Mouse (Mus musculus): ENCODE results near the gene Ccdc8. TPM values are rescaled to one million over a fixed set of nuclear protein-coding genes. Genes with fewer than 3 reads are reported as not detected.

Ccdc8 gene
- polyA plus RNA-seq, 1 experiment from 2014 or later: 24.7 TPM

- H3K9ac ChIP-seq (ENCODE audit: low read depth, low read length): peak overlapping the region; percentile 90; the same call in 1 of the 2 replicates
- WGBS: 70% methylated on average over 4 of the region's 4 CpGs
- H3K27ac ChIP-seq (replicated peaks; ENCODE audit: low read depth, low read length): no peak overlapping the region
- no peaks in the 10 kb centered on the region for H3K27me3 ChIP-seq (replicated peaks; ENCODE audit: control insufficient read depth, insufficient read depth, low read length)
- peak overlapping the region; percentile 82 for H3K4me2 ChIP-seq (ENCODE audit: low read depth, low read length)
- no peak for DNase-seq (ENCODE audit: low spot score)
- no peak for ATAC-seq (ENCODE audit: low read depth)
- H3K4me1 ChIP-seq (ENCODE audit: control insufficient read depth, insufficient read depth, low read length): peaks cover 13% of the 10 kb centered on the region
- no peaks in the 10 kb centered on the region for H3K9me3 ChIP-seq (ENCODE audit: control insufficient read depth, low read length)
- H3K4me3 ChIP-seq (ENCODE audit: low read depth, low read length): no peak overlapping the region; the same call in 1 of the 2 replicates
- H3K36me3 ChIP-seq (ENCODE audit: control insufficient read depth, insufficient read depth, low read length): peaks cover 35% of the 10 kb centered on the region
Observed at GRCm38 (mm10) chr7:17025505-17025894, 33.0 kb downstream of the Ccdc8 start.

GRCm38 (mm10) chr7:17025896-17026622, 33.6 kb downstream of the Ccdc8 start:
- WGBS: 52% methylated on average over 9 of the region's 9 CpGs
- Histone ChIP-seq H3K9ac (ENCODE audit: low read depth, low read length) (peak overlapping the region; percentile 90), H3K4me3 (ENCODE audit: low read depth, low read length) (peak overlapping the region; percentile 88), H3K4me2 (ENCODE audit: low read depth, low read length) (peak overlapping the region; percentile 82), H3K27me3 (replicated peaks; ENCODE audit: control insufficient read depth, insufficient read depth, low read length) (no peaks in the 10 kb centered on the region), H3K9me3 (ENCODE audit: control insufficient read depth, low read length) (no peaks in the 10 kb centered on the region), H3K4me1 (ENCODE audit: control insufficient read depth, insufficient read depth, low read length) (peaks cover 13% of the 10 kb centered on the region), H3K36me3 (ENCODE audit: control insufficient read depth, insufficient read depth, low read length) (peaks cover 33% of the 10 kb centered on the region), H3K27ac (replicated peaks; ENCODE audit: low read depth, low read length) (no peak overlapping the region)
- DNase-seq (ENCODE audit: low spot score) (no peak), ATAC-seq (ENCODE audit: low read depth) (no peak)

GRCm38 (mm10) chr7:17026710-17027587, 34.4 kb downstream of the Ccdc8 start:
- peak overlapping the region; percentile 90 for H3K9ac ChIP-seq (ENCODE audit: low read depth, low read length)
- H3K4me3 ChIP-seq (ENCODE audit: low read depth, low read length): peak overlapping the region; percentile 88
- ATAC-seq (ENCODE audit: low read depth): peak; percentile 60
- H3K27me3 ChIP-seq (replicated peaks; ENCODE audit: control insufficient read depth, insufficient read depth, low read length): no peaks in the 10 kb centered on the region
- H3K27ac ChIP-seq (replicated peaks; ENCODE audit: low read depth, low read length): peak overlapping the region; percentile 79
- H3K4me2 ChIP-seq (ENCODE audit: low read depth, low read length): peak overlapping the region; percentile 82
- no peaks in the 10 kb centered on the region for H3K9me3 ChIP-seq (ENCODE audit: control insufficient read depth, low read length)
- DNase-seq (ENCODE audit: low spot score): peak; percentile 77
- peaks cover 29% of the 10 kb centered on the region for H3K36me3 ChIP-seq (ENCODE audit: control insufficient read depth, insufficient read depth, low read length)
- WGBS: 3% methylated on average over 24 of the region's 24 CpGs
- H3K4me1 ChIP-seq (ENCODE audit: control insufficient read depth, insufficient read depth, low read length): peaks cover 13% of the 10 kb centered on the region

- Histone ChIP-seq H3K9me3 (ENCODE audit: control insufficient read depth, low read length) (no peaks in the 10 kb centered on the region), H3K27me3 (replicated peaks; ENCODE audit: control insufficient read depth, insufficient read depth, low read length) (no peaks in the 10 kb centered on the region), H3K4me3 (ENCODE audit: low read depth, low read length) (peak within 1 kb of the TSS; percentile 88), H3K36me3 (ENCODE audit: control insufficient read depth, insufficient read depth, low read length) (peaks cover 29% of the 10 kb centered on the region), H3K4me2 (ENCODE audit: low read depth, low read length) (peak within 1 kb of the TSS; percentile 82), H3K27ac (replicated peaks; ENCODE audit: low read depth, low read length) (peak within 1 kb of the TSS; percentile 79), H3K9ac (ENCODE audit: low read depth, low read length) (peak within 1 kb of the TSS; percentile 90), H3K4me1 (ENCODE audit: control insufficient read depth, insufficient read depth, low read length) (peaks cover 13% of the 10 kb centered on the region)
- ATAC-seq (ENCODE audit: low read depth) (peak; percentile 86), DNase-seq (ENCODE audit: low spot score) (peak; percentile 96)
- 0% methylated on average over 36 of the region's 58 CpGs for WGBS
Observed at GRCm38 (mm10) chr7:17027588-17028343, 35.3 kb downstream of the Ccdc8 start, which contains the start of gene Ppp5c. TSS of gene Ppp5c (minus strand) at chr7:17027924.

GRCm38 (mm10) chr7:17028923-17029322, 36.4 kb downstream of the Ccdc8 start:
- Histone ChIP-seq H3K9ac (ENCODE audit: low read depth, low read length) (no peak overlapping the region), H3K36me3 (ENCODE audit: control insufficient read depth, insufficient read depth, low read length) (peaks cover 30% of the 10 kb centered on the region), H3K27me3 (replicated peaks; ENCODE audit: control insufficient read depth, insufficient read depth, low read length) (no peaks in the 10 kb centered on the region), H3K4me1 (ENCODE audit: control insufficient read depth, insufficient read depth, low read length) (peaks cover 13% of the 10 kb centered on the region), H3K27ac (replicated peaks; ENCODE audit: low read depth, low read length) (no peak overlapping the region), H3K4me3 (ENCODE audit: low read depth, low read length) (no peak overlapping the region), H3K9me3 (ENCODE audit: control insufficient read depth, low read length) (no peaks in the 10 kb centered on the region), H3K4me2 (ENCODE audit: low read depth, low read length) (no peak overlapping the region)
- no peak for ATAC-seq (ENCODE audit: low read depth)
- WGBS: 71% methylated on average over 7 of the region's 7 CpGs
- DNase-seq (ENCODE audit: low spot score): no peak

GRCm38 (mm10) chr7:17030239-17030638, 37.7 kb downstream of the Ccdc8 start:
- H3K27me3 ChIP-seq (replicated peaks; ENCODE audit: control insufficient read depth, insufficient read depth, low read length): no peaks in the 10 kb centered on the region
- no peak overlapping the region for H3K27ac ChIP-seq (replicated peaks; ENCODE audit: low read depth, low read length)
- H3K9ac ChIP-seq (ENCODE audit: low read depth, low read length): no peak overlapping the region
- peaks cover 43% of the 10 kb centered on the region for H3K36me3 ChIP-seq (ENCODE audit: control insufficient read depth, insufficient read depth, low read length)
- 74% methylated on average over 7 of the region's 7 CpGs for WGBS
- H3K4me1 ChIP-seq (ENCODE audit: control insufficient read depth, insufficient read depth, low read length): peaks cover 13% of the 10 kb centered on the region
- no peak for ATAC-seq (ENCODE audit: low read depth)
- DNase-seq (ENCODE audit: low spot score): no peak
- no peak overlapping the region for H3K4me2 ChIP-seq (ENCODE audit: low read depth, low read length)
- H3K9me3 ChIP-seq (ENCODE audit: control insufficient read depth, low read length): no peaks in the 10 kb centered on the region
- H3K4me3 ChIP-seq (ENCODE audit: low read depth, low read length): no peak overlapping the region

- Histone ChIP-seq H3K27me3 (replicated peaks; ENCODE audit: control insufficient read depth, insufficient read depth, low read length) (no peaks in the 10 kb centered on the region), H3K4me2 (ENCODE audit: low read depth, low read length) (no peak overlapping the region), H3K4me3 (ENCODE audit: low read depth, low read length) (no peak overlapping the region), H3K9ac (ENCODE audit: low read depth, low read length) (no peak overlapping the region), H3K27ac (replicated peaks; ENCODE audit: low read depth, low read length) (no peak overlapping the region), H3K4me1 (ENCODE audit: control insufficient read depth, insufficient read depth, low read length) (no peaks in the 10 kb centered on the region), H3K9me3 (ENCODE audit: control insufficient read depth, low read length) (no peaks in the 10 kb centered on the region), H3K36me3 (ENCODE audit: control insufficient read depth, insufficient read depth, low read length) (peaks cover 90% of the 10 kb centered on the region)
- WGBS: 55% methylated on average over 9 of the region's 9 CpGs
- ATAC-seq (ENCODE audit: low read depth) (no peak), DNase-seq (ENCODE audit: low spot score) (no peak)
Observed at GRCm38 (mm10) chr7:17038018-17038695, 45.6 kb downstream of the Ccdc8 start.

- WGBS: 95% methylated on average over 7 of the region's 7 CpGs
- no peaks in the 10 kb centered on the region for H3K9me3 ChIP-seq (ENCODE audit: control insufficient read depth, low read length)
- H3K27ac ChIP-seq (replicated peaks; ENCODE audit: low read depth, low read length): no peak overlapping the region
- no peaks in the 10 kb centered on the region for H3K4me1 ChIP-seq (ENCODE audit: control insufficient read depth, insufficient read depth, low read length)
- no peaks in the 10 kb centered on the region for H3K27me3 ChIP-seq (replicated peaks; ENCODE audit: control insufficient read depth, insufficient read depth, low read length)
- no peak overlapping the region for H3K9ac ChIP-seq (ENCODE audit: low read depth, low read length)
- H3K4me2 ChIP-seq (ENCODE audit: low read depth, low read length): no peak overlapping the region
- H3K36me3 ChIP-seq (ENCODE audit: control insufficient read depth, insufficient read depth, low read length): peaks cover 90% of the 10 kb centered on the region
- DNase-seq (ENCODE audit: low spot score) (no peak), ATAC-seq (ENCODE audit: low read depth) (no peak)
- H3K4me3 ChIP-seq (ENCODE audit: low read depth, low read length): no peak overlapping the region
Observed at GRCm38 (mm10) chr7:17039373-17039772, 46.9 kb downstream of the Ccdc8 start.
